Mouse (Mus musculus) colon, adult 2 months (tissue): ENCODE data around the gene Prame. TPM values are rescaled to one million over a fixed set of nuclear protein-coding genes. Genes with fewer than 3 reads are reported as not detected.

Experiments used
- polyA plus RNA-seq: library from polyadenylated mRNA; depleted of rRNA; stranded (reverse); fragments of >200 nt; gene quantifications from 2 replicates; pipeline ENCODE4 v1.2.3, GENCODE M21; 2012; rRNA removed

Prame gene
- not detected in 2 replicates for polyA plus RNA-seq

DNA sequence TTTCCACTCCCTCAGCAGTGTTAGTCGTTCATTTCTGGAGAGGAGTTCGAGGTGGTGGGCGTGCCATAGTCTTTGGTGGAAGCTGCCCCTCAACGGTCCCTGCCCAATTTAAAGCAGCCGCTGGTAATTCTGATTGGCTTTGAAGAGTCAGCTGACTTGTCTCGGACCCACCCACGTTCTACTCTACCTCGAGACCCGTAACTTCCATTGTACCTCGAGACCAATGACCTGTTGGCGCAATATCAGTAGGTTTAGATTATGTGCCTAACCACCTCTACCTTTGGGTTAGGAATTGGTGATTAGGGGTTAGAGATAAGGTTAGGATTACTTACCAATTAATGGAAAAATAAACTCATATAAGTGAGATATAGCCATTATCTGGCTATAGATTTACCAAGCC is at the start of gene Prame:
Prame (minus strand) TSS at position 101 of the 400 bp plus-strand sequence.

DNA sequence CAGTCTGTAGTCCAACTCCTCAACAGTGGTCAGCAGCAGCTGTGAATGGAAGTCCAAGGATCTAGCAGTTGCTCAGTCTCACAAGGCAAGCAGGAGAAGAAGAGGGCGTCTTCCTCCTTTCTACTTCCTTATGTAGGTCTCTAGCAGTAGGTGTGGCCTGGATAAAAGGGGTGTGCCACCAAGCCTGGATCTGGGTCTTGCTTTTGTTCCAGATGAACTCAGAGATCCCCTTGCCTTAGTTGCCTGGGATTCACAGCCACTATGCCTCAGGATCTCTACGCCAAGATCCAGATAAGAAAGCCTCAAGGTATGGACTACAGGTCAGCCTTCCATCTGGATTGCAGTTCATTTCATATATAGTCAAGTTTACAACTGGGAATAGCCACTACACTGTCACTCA is 28.8 kb downstream of the Prame start, which contains the start of gene Nxf7:
Nxf7 (minus strand) TSS at position 101 of the 400 bp plus-strand sequence.

Other genes starting within 250 kb of the Prame start
- not detected in 2 replicates for gene Gm7903, start 193.9 kb downstream of the Prame start, polyA plus RNA-seq
- gene AV320801, start 133.1 kb downstream of the Prame start, polyA plus RNA-seq, result not detected in 2 replicates
- gene Nxf7, start 28.9 kb downstream of the Prame start, polyA plus RNA-seq, result 0.34 and 0.45 TPM in 2 replicates
- gene Tcp11x2, start 66.1 kb upstream of the Prame start, polyA plus RNA-seq, result not detected in 2 replicates
- not detected in 2 replicates for gene Tmsb15a, start 97.6 kb upstream of the Prame start, polyA plus RNA-seq
- gene Armcx5, start 115.0 kb upstream of the Prame start, polyA plus RNA-seq, result 0.41 and 0.49 TPM in 2 replicates
- gene Gprasp1, start 115.0 kb upstream of the Prame start, polyA plus RNA-seq, result 7.2 and 10.2 TPM in 2 replicates
- gene Bhlhb9, start 169.9 kb upstream of the Prame start, polyA plus RNA-seq, result 1.1 and 1.3 TPM in 2 replicates
- 1.0 and 1.1 TPM in 2 replicates for gene Gprasp2, start 211.3 kb upstream of the Prame start, polyA plus RNA-seq